Mouse (Mus musculus): ENCODE measurements around the gene Dusp12. TPM values are rescaled to one million over a fixed set of nuclear protein-coding genes. Genes with fewer than 3 reads are reported as not detected.
A peak's percentile ranks its signal among the peaks of the same experiment; 100 is the strongest.

The Dusp12 gene
- total RNA-seq (2021): 1 to 10 TPM; 4.1 to 5.5 TPM
- long read RNA-seq, experiment 1, partial matches to known transcripts: 0 of 6 reads
- long read RNA-seq, experiment 1, other reads (novel, unspliced or antisense): 1 of 6 reads
- long read RNA-seq, experiment 2, partial matches to known transcripts: 0 of 2 reads
- long read RNA-seq, experiment 2, other reads (novel, unspliced or antisense): 1 of 2 reads

GRCm38 (mm10) chr1:170884978-170885561 is at the start of gene Dusp12, which contains the start of gene Gm26620:
Gene Dusp12 (minus strand): TSS chr1:170885540.
Gene Gm26620 (plus strand): TSS chr1:170885065.
- DNase-seq (ENCODE audit: low spot score): peak; percentile 78

DNA sequence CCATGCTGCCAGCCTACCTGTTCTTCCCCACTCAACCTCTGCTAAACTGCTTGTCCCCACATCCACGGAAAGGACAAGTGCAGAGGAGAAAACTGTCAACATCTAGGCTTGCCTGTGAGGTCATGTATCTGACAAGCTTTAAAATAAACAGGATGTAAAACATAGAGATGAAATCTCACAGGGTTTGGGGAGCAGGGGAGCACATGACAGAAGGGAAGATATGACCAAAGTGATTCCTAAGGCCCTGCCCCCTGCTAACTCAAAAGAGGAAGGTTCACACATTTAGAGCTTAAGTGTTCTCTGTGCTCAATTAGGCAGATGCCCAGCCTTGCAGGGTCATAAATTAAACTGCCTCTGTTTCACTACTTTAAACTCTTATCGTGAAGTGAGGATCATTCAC is 49.0 kb upstream of the Dusp12 start:
- no peak for DNase-seq (ENCODE audit: low spot score)

DNA sequence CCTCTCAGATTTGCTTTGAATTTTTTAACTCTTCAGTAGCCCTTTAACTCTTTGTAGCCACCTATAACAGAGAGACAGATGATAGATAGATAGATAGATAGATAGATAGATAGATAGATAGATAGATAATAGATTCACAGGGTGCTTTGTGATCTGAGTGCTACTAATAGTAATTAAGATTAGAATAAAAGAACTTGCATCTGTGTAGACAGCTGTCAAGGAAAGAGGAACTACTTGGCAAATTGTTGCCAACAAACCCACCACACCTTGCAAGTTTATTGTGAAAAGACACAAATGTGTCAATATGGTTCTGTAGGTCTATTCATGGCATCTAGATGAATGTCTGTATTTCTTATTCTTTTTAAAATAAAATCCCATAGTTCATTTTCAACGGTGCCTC is 48.6 kb upstream of the Dusp12 start:
- DNase-seq (ENCODE audit: low spot score): no peak

- DNase-seq (ENCODE audit: low spot score): no peak
Measured at GRCm38 (mm10) chr1:170933386-170933920, 48.1 kb upstream of the Dusp12 start.

DNA sequence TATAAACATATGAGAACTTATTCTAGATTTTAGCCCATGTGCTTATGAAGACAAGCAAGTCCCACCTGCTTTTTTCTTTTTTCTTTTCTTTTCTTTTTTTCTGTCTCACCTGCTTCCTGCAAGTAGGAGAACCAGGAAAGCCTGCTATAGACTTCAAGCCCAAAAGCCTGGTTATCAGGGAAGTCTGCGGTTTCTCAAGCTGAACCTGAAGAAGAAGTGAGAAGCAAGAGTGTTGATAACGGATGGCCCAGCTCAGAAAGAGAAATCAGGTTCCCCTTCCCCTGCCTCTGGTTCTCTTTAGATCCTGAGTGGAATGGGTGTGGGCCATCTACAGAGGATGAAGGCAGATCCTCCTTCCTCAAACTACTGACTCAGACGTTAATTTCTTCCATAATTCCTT is 46.7 kb upstream of the Dusp12 start:
- no peak for DNase-seq (ENCODE audit: low spot score)

GRCm38 (mm10) chr1:170929245-170929644 is 43.9 kb upstream of the Dusp12 start:
- DNase-seq (ENCODE audit: low spot score): no peak

DNA sequence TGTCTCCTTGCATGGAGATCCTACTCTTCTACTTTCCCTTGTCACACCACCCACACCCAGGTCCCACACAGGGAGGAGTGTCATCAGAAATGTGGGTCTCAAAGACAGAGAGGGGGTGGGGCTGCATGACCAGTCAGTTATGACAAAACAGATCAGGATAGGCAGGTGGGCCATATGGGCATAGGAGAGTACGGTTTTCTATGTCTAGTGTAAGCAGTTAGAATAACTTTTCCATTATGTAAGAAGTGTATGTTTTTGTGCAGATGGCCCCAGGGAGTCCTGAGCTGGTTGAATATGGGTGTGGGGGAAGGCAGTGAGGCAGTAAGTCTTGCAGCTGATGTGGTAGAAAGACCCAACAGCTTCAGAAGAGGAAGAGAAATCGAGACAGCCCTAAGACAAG is 43.1 kb upstream of the Dusp12 start:
- DNase-seq (ENCODE audit: low spot score): no peak

GRCm38 (mm10) chr1:170927378-170927777 is 42.0 kb upstream of the Dusp12 start, which contains the start of gene Fcrla:
Gene Fcrla (minus strand): TSS chr1:170927583.
- no peak for DNase-seq (ENCODE audit: low spot score)

- DNase-seq (ENCODE audit: low spot score): no peak
Measured at GRCm38 (mm10) chr1:170926941-170927340, 41.6 kb upstream of the Dusp12 start.

DNA sequence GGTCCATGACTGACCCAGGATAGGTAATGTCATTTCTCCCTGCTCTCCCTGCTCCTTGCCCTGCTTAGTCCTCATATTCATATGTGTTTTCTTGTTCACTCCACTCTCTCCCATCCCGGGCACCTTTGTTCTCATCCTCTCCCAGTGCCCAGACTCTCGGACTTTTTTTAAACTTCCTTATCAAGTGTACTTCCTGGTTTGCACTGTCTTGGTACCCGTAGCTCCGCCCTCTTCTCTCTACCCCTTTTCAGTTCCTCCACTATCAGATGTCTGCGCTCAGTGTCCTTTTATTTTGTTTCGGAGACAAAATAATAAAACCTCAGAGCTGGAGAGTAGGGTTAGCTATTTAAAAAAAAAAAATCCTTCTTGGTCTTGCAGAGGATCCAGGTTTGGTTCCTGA is 39.1 kb upstream of the Dusp12 start:
- peak; percentile 7 for DNase-seq (ENCODE audit: low spot score)

- DNase-seq (ENCODE audit: low spot score): no peak
Measured at GRCm38 (mm10) chr1:170919308-170919707, 34.0 kb upstream of the Dusp12 start.

DNA sequence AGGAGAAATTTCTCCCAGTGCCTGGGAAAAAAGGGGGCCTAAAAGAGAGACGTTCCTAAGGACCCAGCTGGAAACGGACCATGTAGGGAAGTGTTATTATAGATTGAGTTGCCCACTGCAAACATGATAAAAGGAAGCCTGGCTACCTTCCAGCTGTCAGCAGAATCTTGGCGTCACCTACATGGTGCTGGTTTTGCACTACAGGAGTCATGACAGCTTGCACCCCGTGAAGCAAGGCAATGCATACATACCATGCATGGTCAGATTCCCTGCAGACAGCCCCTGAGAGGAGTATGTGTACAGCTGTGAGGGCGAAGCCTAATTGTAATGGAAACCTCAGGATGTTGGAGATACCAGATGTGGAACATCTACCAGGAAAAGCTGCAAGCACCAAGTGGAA is 30.3 kb upstream of the Dusp12 start:
- no peak for DNase-seq (ENCODE audit: low spot score)

GRCm38 (mm10) chr1:170912891-170913615 is 27.7 kb upstream of the Dusp12 start, which contains the start of gene Fcrlb:
Gene Fcrlb (minus strand): TSS chr1:170912941.
- no peak for DNase-seq (ENCODE audit: low spot score)

DNA sequence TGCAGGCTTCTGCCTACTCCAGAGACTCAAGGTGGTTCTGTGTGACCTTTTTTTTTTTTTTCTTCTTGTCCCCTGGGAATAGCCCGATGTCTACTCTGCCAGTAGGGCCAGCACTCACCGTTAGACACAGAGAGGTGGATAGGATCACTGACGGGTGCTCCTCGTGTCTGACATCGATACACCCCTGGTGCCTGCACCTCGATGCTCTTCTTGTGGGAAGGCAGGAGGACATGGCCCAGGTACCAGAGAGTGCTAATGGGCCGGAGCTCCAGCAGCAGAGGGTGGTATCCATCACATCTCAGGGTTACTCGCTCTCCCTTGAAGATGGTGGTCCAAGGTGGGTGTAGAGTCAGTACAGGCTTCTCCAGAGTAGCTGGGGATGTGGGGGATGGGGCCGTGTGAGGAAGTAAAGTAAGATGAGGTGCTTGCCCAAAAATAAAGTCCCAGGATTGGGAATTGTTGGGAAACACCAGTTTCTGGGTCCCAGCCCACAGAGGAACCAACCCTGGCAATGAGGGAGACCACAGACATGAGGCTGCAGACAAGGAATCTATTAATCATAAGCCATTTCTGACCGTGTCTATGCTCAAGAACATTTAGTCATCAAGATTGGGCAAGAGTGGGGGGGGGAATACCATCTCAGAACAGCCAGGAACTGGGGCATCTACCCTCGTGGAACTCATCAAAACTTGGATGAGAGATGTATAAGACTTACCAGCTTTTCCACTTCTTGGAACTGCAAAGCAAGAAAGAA is 26.7 kb upstream of the Dusp12 start:
- no peak for DNase-seq (ENCODE audit: low spot score)

DNA sequence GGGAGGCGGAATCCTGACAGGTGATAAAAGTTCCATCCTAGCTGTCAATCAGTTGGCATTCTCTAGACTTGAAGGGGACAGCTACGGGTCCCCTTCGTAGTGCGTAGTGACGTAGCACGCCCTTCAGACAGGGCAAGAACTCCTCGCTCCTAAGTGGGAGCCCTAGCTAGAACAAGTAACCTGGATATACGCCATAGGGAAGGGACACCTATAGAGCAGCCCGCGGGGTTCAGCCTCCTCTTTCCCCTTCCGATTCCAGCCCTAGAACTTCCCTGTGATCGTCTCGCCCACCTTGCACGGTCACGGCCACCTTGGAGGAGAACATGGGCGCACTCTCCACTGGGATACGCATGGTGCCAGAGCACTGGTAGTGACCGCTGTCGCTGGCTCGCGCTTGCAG is 23.0 kb upstream of the Dusp12 start:
- DNase-seq (ENCODE audit: low spot score): no peak

GRCm38 (mm10) chr1:170907456-170908191 is 22.3 kb upstream of the Dusp12 start:
- no peak for DNase-seq (ENCODE audit: low spot score)

DNA sequence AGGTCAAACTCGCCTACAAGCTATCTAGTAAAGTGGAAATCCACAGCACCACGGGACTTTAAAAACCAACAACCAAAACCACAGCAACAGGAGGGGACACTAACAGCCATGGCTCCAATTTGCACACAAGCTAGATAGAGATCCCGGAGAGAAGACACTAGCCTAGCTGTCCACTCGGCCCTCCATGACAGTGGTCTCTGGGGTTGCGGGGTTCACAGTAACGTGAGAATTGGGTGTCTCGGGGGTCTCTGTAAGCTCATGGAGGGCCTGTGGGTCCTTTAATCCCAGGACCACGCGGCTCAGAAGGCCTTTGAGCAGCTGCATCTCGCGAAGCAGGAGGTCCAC is 21.7 kb upstream of the Dusp12 start:
- DNase-seq (ENCODE audit: low spot score): no peak

GRCm38 (mm10) chr1:170903485-170903884 is 18.1 kb upstream of the Dusp12 start:
- no peak for DNase-seq (ENCODE audit: low spot score)

DNA sequence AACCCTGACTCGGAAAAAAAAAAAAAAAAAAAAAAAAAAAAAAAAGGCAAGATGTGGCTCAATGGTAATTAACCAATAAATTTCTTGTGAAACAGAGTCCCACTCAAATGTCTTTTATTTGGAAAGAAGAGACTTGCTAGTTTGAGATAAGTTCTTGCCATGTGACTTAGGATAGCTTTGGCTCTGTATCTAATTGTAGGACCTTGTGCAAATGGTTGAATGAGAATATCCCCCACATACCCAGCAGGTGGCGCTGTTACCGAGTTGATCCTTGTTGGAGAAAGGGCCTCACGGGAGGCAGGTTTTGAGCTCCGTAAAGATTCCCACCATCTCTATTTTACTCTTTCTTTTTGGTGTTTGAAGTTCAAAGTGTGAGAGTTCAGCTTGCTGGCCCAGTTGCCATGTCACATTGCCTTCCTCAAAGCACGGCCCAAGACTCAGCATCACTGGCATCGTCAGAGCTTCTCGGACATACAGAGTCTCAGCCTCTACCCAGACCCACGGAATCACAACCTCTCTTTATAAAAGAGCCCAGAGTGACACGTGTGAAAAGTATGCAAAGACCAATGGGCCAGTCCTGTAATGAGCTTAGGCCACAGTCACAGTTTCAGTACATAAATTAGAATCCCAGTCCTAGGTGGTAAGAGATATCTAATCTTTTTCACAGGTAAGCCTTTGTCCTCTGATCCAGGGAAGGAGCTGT is 16.3 kb upstream of the Dusp12 start:
- peak; percentile 82 for DNase-seq (ENCODE audit: low spot score)

DNA sequence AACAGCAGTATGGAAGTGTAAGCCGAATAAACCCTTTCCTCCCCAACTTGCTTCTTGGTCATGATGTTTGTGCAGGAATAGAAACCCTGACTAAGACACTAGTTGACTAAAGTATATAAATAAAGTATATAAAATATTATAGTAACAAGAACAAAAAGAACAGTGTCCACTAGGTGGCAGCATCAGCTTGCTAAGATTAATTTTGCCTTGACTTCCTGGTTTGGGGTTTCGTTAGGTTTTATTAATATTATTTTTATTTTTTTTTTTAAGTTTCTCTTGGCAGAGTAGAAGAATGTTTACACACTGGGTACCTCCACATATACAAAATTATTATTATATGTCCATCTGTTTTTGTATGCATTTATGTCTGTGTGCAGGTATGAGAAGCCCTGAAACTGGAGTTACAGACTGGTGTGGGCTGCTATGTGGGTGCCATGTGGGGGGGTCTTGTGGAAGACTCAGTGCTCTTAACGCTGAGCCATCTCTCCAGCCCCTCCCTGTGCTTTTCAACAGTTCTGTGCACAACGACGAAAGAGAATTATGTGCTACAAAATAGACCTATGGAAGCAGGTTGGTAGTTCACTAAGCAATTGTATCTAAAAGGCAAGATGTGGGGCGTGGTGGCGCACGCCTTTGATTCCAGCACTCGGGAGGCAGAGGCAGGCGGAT is 15.6 kb upstream of the Dusp12 start:
- peak; percentile 52 for DNase-seq (ENCODE audit: low spot score)

Measured in gastrocnemius, adult 18-20 months (tissue).